Mouse (Mus musculus): ENCODE measurements at regions not wholly inside any gene's neighbourhood (a gene's known extent, or its start where the extent isn't known, plus 50 kb on each side); places are given as distances from the start of the nearest gene placed in this dataset.
A peak's percentile ranks its signal among the peaks of the same experiment; 100 is the strongest.

GRCm38 (mm10) chr5:106557733-106558132 is 51.2 kb upstream of the Gm17304 start:
- WGBS = 70% methylated on average over 11 of the region's 11 CpGs
- no peak for TF ChIP-seq CTCF (IDR thresholded peaks at IDR 0.05; ENCODE audit: borderline replicate concordance, insufficient read depth, low read depth, low read length)
- no peak for TF ChIP-seq POLR2A (IDR thresholded peaks at IDR 0.05; ENCODE audit: borderline replicate concordance, insufficient read depth, low read length)

GRCm38 (mm10) chr5:106539286-106539685 is 69.6 kb upstream of the Gm17304 start:
- WGBS = 87% methylated on average over 6 of the region's 6 CpGs
- Histone ChIP-seq H3K27me3 (ENCODE audit: control insufficient read depth, insufficient read depth, low read length) (no peaks in the 10 kb centered on the region), H3K27ac (ENCODE audit: insufficient read depth, low read length) (no peak overlapping the region), H3K4me3 (replicated peaks; ENCODE audit: insufficient read depth, low read depth, low read length) (no peak overlapping the region), H3K4me1 (ENCODE audit: control insufficient read depth, insufficient read depth, low read length) (no peaks in the 10 kb centered on the region)
- TF ChIP-seq CTCF (IDR thresholded peaks at IDR 0.05; ENCODE audit: borderline replicate concordance, insufficient read depth, low read depth, low read length) = no peak
- TF ChIP-seq POLR2A (IDR thresholded peaks at IDR 0.05; ENCODE audit: borderline replicate concordance, insufficient read depth, low read length) = no peak
- no peak for DNase-seq

More at GRCm38 (mm10) chr5:106557733-106558132, 51.2 kb upstream of the Gm17304 start:
- Histone ChIP-seq H3K27ac (ENCODE audit: insufficient read depth, low read length) (no peak overlapping the region), H3K4me1 (ENCODE audit: control insufficient read depth, insufficient read depth, low read length) (0 out of 2 replicates have a peak, but pooled peaks cover 3% of the 10 kb centered on the region), H3K27me3 (ENCODE audit: control insufficient read depth, insufficient read depth, low read length) (no peaks in the 10 kb centered on the region), H3K4me3 (replicated peaks; ENCODE audit: insufficient read depth, low read depth, low read length) (no peak overlapping the region)
- no peak for DNase-seq

- 33% methylated on average over 6 of the region's 6 CpGs for WGBS
- DNase-seq = no peak
- no peaks in the 10 kb centered on the region for H3K4me1 ChIP-seq (ENCODE audit: control insufficient read depth, insufficient read depth, low read length)
- H3K27ac ChIP-seq (ENCODE audit: insufficient read depth, low read length) = no peak overlapping the region
- no peak overlapping the region for H3K4me3 ChIP-seq (replicated peaks; ENCODE audit: insufficient read depth, low read depth, low read length)
- TF ChIP-seq POLR2A (IDR thresholded peaks at IDR 0.05; ENCODE audit: borderline replicate concordance, insufficient read depth, low read length) (no peak), CTCF (IDR thresholded peaks at IDR 0.05; ENCODE audit: borderline replicate concordance, insufficient read depth, low read depth, low read length) (no peak)
- H3K27me3 ChIP-seq (ENCODE audit: control insufficient read depth, insufficient read depth, low read length) = no peaks in the 10 kb centered on the region
These were observed 71.7 kb upstream of the Gm17304 start for GRCm38 (mm10) chr5:106537153-106537552.

GRCm38 (mm10) chr5:106536068-106536467 is 72.8 kb upstream of the Gm17304 start:
- no peak overlapping the region for H3K27ac ChIP-seq (ENCODE audit: insufficient read depth, low read length)
- peak in 1 of 2 experiments; percentile 8 for DNase-seq
- H3K4me1 ChIP-seq (ENCODE audit: control insufficient read depth, insufficient read depth, low read length) = no peaks in the 10 kb centered on the region
- no peak for TF ChIP-seq CTCF (IDR thresholded peaks at IDR 0.05; ENCODE audit: borderline replicate concordance, insufficient read depth, low read depth, low read length)
- TF ChIP-seq POLR2A (IDR thresholded peaks at IDR 0.05; ENCODE audit: borderline replicate concordance, insufficient read depth, low read length) = no peak
- no peak overlapping the region for H3K4me3 ChIP-seq (replicated peaks; ENCODE audit: insufficient read depth, low read depth, low read length)
- WGBS = 30% methylated on average over 5 of the region's 5 CpGs
- no peaks in the 10 kb centered on the region for H3K27me3 ChIP-seq (ENCODE audit: control insufficient read depth, insufficient read depth, low read length)

- WGBS = 39% methylated on average over 8 of the region's 8 CpGs
- DNase-seq = peak in 1 of 2 experiments; percentile 4
- H3K4me1 ChIP-seq (ENCODE audit: control insufficient read depth, insufficient read depth, low read length) = no peaks in the 10 kb centered on the region
- no peaks in the 10 kb centered on the region for H3K27me3 ChIP-seq (ENCODE audit: control insufficient read depth, insufficient read depth, low read length)
- TF ChIP-seq POLR2A (IDR thresholded peaks at IDR 0.05; ENCODE audit: borderline replicate concordance, insufficient read depth, low read length) (no peak), CTCF (IDR thresholded peaks at IDR 0.05; ENCODE audit: borderline replicate concordance, insufficient read depth, low read depth, low read length) (no peak)
- no peak overlapping the region for H3K27ac ChIP-seq (ENCODE audit: insufficient read depth, low read length)
- H3K4me3 ChIP-seq (replicated peaks; ENCODE audit: insufficient read depth, low read depth, low read length) = no peak overlapping the region
These were observed 70.8 kb upstream of the Barhl2 start for GRCm38 (mm10) chr5:106528811-106529210.

GRCm38 (mm10) chr5:106527364-106527985 is 69.5 kb upstream of the Barhl2 start:
- no peaks in the 10 kb centered on the region for H3K27me3 ChIP-seq (ENCODE audit: control insufficient read depth, insufficient read depth, low read length)
- WGBS = 48% methylated on average over 14 of the region's 14 CpGs

GRCm38 (mm10) chr5:106512423-106513089 is 54.6 kb upstream of the Barhl2 start:
- 22% methylated on average over 7 of the region's 7 CpGs for WGBS
- H3K27ac ChIP-seq (ENCODE audit: insufficient read depth, low read length) = no peak overlapping the region
- H3K4me1 ChIP-seq (ENCODE audit: control insufficient read depth, insufficient read depth, low read length) = no peaks in the 10 kb centered on the region
- TF ChIP-seq CTCF (IDR thresholded peaks at IDR 0.05; ENCODE audit: borderline replicate concordance, insufficient read depth, low read depth, low read length) (no peak), POLR2A (IDR thresholded peaks at IDR 0.05; ENCODE audit: borderline replicate concordance, insufficient read depth, low read length) (no peak)
- H3K4me3 ChIP-seq (replicated peaks; ENCODE audit: insufficient read depth, low read depth, low read length) = no peak overlapping the region
- no peaks in the 10 kb centered on the region for H3K27me3 ChIP-seq (ENCODE audit: control insufficient read depth, insufficient read depth, low read length)
- no peak for DNase-seq

More at GRCm38 (mm10) chr5:106527364-106527985, 69.5 kb upstream of the Barhl2 start:
- H3K4me3 ChIP-seq (replicated peaks; ENCODE audit: insufficient read depth, low read depth, low read length) = no peak overlapping the region
- no peaks in the 10 kb centered on the region for H3K4me1 ChIP-seq (ENCODE audit: control insufficient read depth, insufficient read depth, low read length)
- TF ChIP-seq POLR2A (IDR thresholded peaks at IDR 0.05; ENCODE audit: borderline replicate concordance, insufficient read depth, low read length) (no peak), CTCF (IDR thresholded peaks at IDR 0.05; ENCODE audit: borderline replicate concordance, insufficient read depth, low read depth, low read length) (no peak)
- DNase-seq = no peak
- H3K27ac ChIP-seq (ENCODE audit: insufficient read depth, low read length) = no peak overlapping the region

GRCm38 (mm10) chr5:106507901-106508300 is 49.9 kb upstream of the Barhl2 start:
- no peak for DNase-seq
- H3K4me3 ChIP-seq (replicated peaks; ENCODE audit: insufficient read depth, low read depth, low read length) = no peak overlapping the region
- no peaks in the 10 kb centered on the region for H3K27me3 ChIP-seq (ENCODE audit: control insufficient read depth, insufficient read depth, low read length)
- WGBS = 91% methylated on average over 5 of the region's 5 CpGs
- H3K27ac ChIP-seq (ENCODE audit: insufficient read depth, low read length) = no peak overlapping the region
- TF ChIP-seq CTCF (IDR thresholded peaks at IDR 0.05; ENCODE audit: borderline replicate concordance, insufficient read depth, low read depth, low read length) = no peak
- TF ChIP-seq POLR2A (IDR thresholded peaks at IDR 0.05; ENCODE audit: borderline replicate concordance, insufficient read depth, low read length) = no peak
- H3K4me1 ChIP-seq (ENCODE audit: control insufficient read depth, insufficient read depth, low read length) = no peaks in the 10 kb centered on the region

Measured in cerebellum, adult 2 months (tissue).